Mouse (Mus musculus): ENCODE data around the gene Caprin2. TPM values are rescaled to one million over a fixed set of nuclear protein-coding genes. Genes with fewer than 3 reads are reported as not detected.
"Not testable (repeated sequence)": the region's sequence is repeated elsewhere in the genome, so short reads cannot be mapped to it uniquely, and the experiment has no call there.

Caprin2 gene
- polyA plus RNA-seq, 1 experiment = 1.8 TPM

DNA sequence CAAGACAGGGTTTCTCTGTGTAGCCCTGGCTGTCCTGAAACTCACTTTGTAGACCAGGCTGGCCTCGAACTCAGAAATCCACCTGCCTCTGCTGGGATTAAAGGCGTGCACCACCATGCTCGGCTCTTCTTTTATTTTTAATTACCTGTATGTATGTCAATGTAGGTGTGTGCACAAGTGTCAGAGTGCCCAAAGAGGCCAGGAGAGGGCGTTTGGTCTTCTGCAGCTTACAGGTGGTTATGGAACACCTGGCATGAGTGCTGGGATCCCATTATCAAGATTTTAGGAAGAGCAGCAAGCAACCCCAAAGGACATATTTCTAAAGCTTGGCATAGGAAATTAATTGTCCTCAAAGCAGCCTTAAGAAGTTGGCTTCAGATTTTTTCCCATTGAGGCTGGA, 46.4 kb upstream of the Caprin2 start:
- H3K27me3 ChIP-seq (ENCODE audit: control insufficient read depth, insufficient read depth, insufficient read length) = no peaks in the 10 kb centered on the region
- H3K4me3 ChIP-seq = no peak overlapping the region
- H3K36me3 ChIP-seq (ENCODE audit: control insufficient read depth, insufficient read depth) = no peaks in the 10 kb centered on the region
- H3ac ChIP-seq (ENCODE audit: control insufficient read depth, insufficient read length) = no peak overlapping the region
- TF ChIP-seq REST (IDR thresholded peaks at IDR 0.05; ENCODE audit: insufficient read depth, insufficient read length) = no peak
- TF ChIP-seq E2F4 (IDR thresholded peaks at IDR 0.05; ENCODE audit: insufficient read depth) = no peak
- no peak for TF ChIP-seq USF1 (IDR thresholded peaks at IDR 0.05; ENCODE audit: low read depth)
- no peak for TF ChIP-seq MYOG (IDR thresholded peaks at IDR 0.05; ENCODE audit: control insufficient read depth in 1 of 3, insufficient read depth in 1 of 3, insufficient read length in 2 of 3, low read depth in 2 of 3)
- no peak for TF ChIP-seq POLR2AphosphoS2 (IDR thresholded peaks at IDR 0.05; ENCODE audit: insufficient read length, low read depth)
- TF ChIP-seq TCF3 (IDR thresholded peaks at IDR 0.05; ENCODE audit: insufficient read length, low read depth) = no peak
- TF ChIP-seq SRF (IDR thresholded peaks at IDR 0.05; ENCODE audit: control insufficient read depth, insufficient read length, low read depth) = no peak
- TF ChIP-seq CEBPB (IDR thresholded peaks at IDR 0.05; ENCODE audit: insufficient read depth, poor library complexity, severe bottlenecking) = no peak
- no peak for TF ChIP-seq POLR2A (IDR thresholded peaks at IDR 0.05; ENCODE audit: insufficient read length, low read depth)
- TF ChIP-seq MAX (IDR thresholded peaks at IDR 0.05; ENCODE audit: low read depth) = no peak
- no peak for TF ChIP-seq MYOD1 (IDR thresholded peaks at IDR 0.05; ENCODE audit: control insufficient read depth in 1 of 3, insufficient read length in 2 of 3, low read depth in 2 of 3)
- no peak overlapping the region for H3K4me2 ChIP-seq (ENCODE audit: low read depth)
- peaks cover 79% of the 10 kb centered on the region for H3K79me2 ChIP-seq (ENCODE audit: control insufficient read depth, insufficient read depth)

DNA sequence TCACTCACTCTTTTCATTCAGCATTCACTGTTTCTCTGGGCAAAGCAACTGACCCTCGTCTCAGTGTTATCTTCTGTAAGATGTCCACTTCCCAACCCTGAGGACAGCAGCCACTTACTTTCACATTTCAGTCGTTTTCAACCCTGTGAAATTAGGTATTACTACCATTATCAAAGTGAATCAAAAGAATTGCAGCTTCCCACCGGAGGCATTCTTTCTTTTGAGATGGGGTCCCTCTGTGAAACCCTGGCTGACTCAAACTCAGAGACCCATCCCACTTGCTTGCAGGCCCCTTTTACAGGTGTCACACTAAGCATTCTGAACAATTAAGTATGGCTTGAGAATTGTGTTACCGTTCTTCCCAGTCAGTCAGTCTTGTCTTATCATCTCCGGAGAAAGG, 45.8 kb upstream of the Caprin2 start:
- no peak overlapping the region for H3ac ChIP-seq (ENCODE audit: control insufficient read depth, insufficient read length)
- H3K36me3 ChIP-seq (ENCODE audit: control insufficient read depth, insufficient read depth) = no peaks in the 10 kb centered on the region
- TF ChIP-seq MYOG (IDR thresholded peaks at IDR 0.05; ENCODE audit: control insufficient read depth in 1 of 3, insufficient read depth in 1 of 3, insufficient read length in 2 of 3, low read depth in 2 of 3) = no peak
- TF ChIP-seq REST (IDR thresholded peaks at IDR 0.05; ENCODE audit: insufficient read depth, insufficient read length) = no peak
- no peak for TF ChIP-seq CEBPB (IDR thresholded peaks at IDR 0.05; ENCODE audit: insufficient read depth, poor library complexity, severe bottlenecking)
- TF ChIP-seq SRF (IDR thresholded peaks at IDR 0.05; ENCODE audit: control insufficient read depth, insufficient read length, low read depth) = no peak
- TF ChIP-seq USF1 (IDR thresholded peaks at IDR 0.05; ENCODE audit: low read depth) = no peak
- TF ChIP-seq POLR2A (IDR thresholded peaks at IDR 0.05; ENCODE audit: insufficient read length, low read depth) = no peak
- TF ChIP-seq TCF3 (IDR thresholded peaks at IDR 0.05; ENCODE audit: insufficient read length, low read depth) = no peak
- no peak for TF ChIP-seq MAX (IDR thresholded peaks at IDR 0.05; ENCODE audit: low read depth)
- no peak for TF ChIP-seq TCF12 (IDR thresholded peaks at IDR 0.05; ENCODE audit: insufficient read depth, poor library complexity, severe bottlenecking)
- TF ChIP-seq POLR2AphosphoS2 (IDR thresholded peaks at IDR 0.05; ENCODE audit: insufficient read length, low read depth) = no peak
- no peak for TF ChIP-seq MYOD1 (IDR thresholded peaks at IDR 0.05; ENCODE audit: control insufficient read depth in 1 of 3, insufficient read length in 2 of 3, low read depth in 2 of 3)
- no peak for TF ChIP-seq E2F4 (IDR thresholded peaks at IDR 0.05; ENCODE audit: insufficient read depth)
- no peak overlapping the region for H3K4me3 ChIP-seq
- no peaks in the 10 kb centered on the region for H3K27me3 ChIP-seq (ENCODE audit: control insufficient read depth, insufficient read depth, insufficient read length)
- H3K4me2 ChIP-seq (ENCODE audit: low read depth) = no peak overlapping the region
- H3K79me2 ChIP-seq (ENCODE audit: control insufficient read depth, insufficient read depth) = peaks cover 83% of the 10 kb centered on the region

DNA sequence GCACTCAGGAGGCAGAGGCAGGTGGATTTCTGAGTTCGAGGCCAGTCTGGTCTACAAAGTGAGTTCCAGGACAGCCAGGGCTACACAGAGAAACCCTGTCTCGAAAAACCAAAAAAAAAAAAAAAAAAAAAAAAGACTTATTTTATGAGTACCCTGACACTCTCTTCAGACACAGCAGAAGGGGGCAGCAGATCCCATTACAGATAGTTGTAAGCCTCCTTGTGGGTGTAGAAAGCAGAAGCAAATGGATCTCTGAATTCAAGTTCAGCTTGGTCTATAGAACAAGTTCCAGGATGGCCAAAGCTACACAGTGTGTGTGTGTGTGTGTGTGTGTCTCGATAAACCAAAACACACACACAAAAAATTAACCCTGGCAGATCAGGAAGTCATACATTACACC, 44.3 kb upstream of the Caprin2 start:
- not testable (repeated sequence) for H3K36me3 ChIP-seq (ENCODE audit: control insufficient read depth, insufficient read depth); H3K27me3 ChIP-seq (ENCODE audit: control insufficient read depth, insufficient read depth, insufficient read length); H3ac ChIP-seq (ENCODE audit: control insufficient read depth, insufficient read length); H3K4me3 ChIP-seq; H3K4me2 ChIP-seq (ENCODE audit: low read depth)
- H3K79me2 ChIP-seq (ENCODE audit: control insufficient read depth, insufficient read depth) = peaks cover 91% of the 10 kb centered on the region

DNA sequence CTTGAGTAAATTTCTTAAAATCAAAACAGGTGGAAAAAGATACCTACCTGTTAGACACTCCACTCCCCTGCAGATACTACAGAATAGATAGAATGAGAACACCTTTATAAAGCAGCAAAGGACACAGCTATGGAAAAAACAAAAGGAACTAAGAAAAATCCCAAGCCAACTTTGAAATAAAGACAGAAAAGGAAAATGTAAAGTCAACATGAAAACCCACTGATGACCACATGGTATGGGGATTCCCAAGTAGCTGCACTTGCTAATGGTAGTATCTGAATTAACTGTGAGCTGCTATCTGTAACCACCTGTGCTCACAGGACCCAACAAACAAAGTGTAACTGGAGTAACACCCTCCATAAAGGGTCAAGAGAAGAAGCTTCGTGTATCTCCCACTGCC, 41.7 kb upstream of the Caprin2 start:
- no peak overlapping the region for H3K4me3 ChIP-seq
- H3K4me2 ChIP-seq (ENCODE audit: low read depth) = no peak overlapping the region
- H3K36me3 ChIP-seq (ENCODE audit: control insufficient read depth, insufficient read depth) = no peaks in the 10 kb centered on the region
- H3ac ChIP-seq (ENCODE audit: control insufficient read depth, insufficient read length) = no peak overlapping the region
- TF ChIP-seq MYOG (IDR thresholded peaks at IDR 0.05; ENCODE audit: control insufficient read depth in 1 of 3, insufficient read depth in 1 of 3, insufficient read length in 2 of 3, low read depth in 2 of 3) = no peak
- TF ChIP-seq POLR2AphosphoS2 (IDR thresholded peaks at IDR 0.05; ENCODE audit: insufficient read length, low read depth) = no peak
- peaks cover 87% of the 10 kb centered on the region for H3K79me2 ChIP-seq (ENCODE audit: control insufficient read depth, insufficient read depth)
- H3K27me3 ChIP-seq (ENCODE audit: control insufficient read depth, insufficient read depth, insufficient read length) = no peaks in the 10 kb centered on the region

DNA sequence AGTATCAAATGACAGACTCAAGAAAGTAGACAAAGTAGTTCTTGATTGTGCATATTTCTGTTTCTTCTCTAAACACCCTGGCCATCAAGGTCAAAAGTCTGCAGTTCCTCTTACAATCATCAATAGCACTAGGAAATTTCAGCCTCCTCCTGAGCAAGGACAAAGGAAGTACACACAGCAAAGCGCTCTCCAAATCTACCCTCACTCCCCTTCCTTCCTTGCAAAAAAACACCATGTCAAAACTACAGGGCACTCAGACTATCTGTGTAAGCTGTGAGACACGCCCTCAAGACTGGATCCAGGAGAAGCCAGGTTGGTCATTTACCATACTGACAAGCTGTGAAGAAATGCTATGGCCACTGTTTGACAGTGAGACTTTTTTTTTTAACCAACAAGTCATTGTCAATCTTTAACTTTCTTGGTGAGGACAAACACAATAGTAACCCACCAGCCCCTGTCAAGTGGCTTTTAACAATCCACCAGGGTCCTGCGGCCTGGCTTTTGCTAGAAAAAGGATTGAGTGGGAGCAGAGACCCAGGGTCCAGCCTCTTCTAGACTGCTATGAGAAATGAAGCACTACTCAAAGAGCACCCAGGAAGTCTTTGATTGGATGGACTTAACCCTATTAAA, 39.0 kb upstream of the Caprin2 start:
- TF ChIP-seq USF1 (IDR thresholded peaks at IDR 0.05; ENCODE audit: low read depth) (no peak), E2F4 (IDR thresholded peaks at IDR 0.05; ENCODE audit: insufficient read depth) (no peak), MAX (IDR thresholded peaks at IDR 0.05; ENCODE audit: low read depth) (no peak), MYOG (IDR thresholded peaks at IDR 0.05; ENCODE audit: control insufficient read depth in 1 of 3, insufficient read depth in 1 of 3, insufficient read length in 2 of 3, low read depth in 2 of 3) (no peak), REST (IDR thresholded peaks at IDR 0.05; ENCODE audit: insufficient read depth, insufficient read length) (no peak), POLR2AphosphoS2 (IDR thresholded peaks at IDR 0.05; ENCODE audit: insufficient read length, low read depth) (no peak), SRF (IDR thresholded peaks at IDR 0.05; ENCODE audit: control insufficient read depth, insufficient read length, low read depth) (no peak), MYOD1 (IDR thresholded peaks at IDR 0.05; ENCODE audit: control insufficient read depth in 1 of 3, insufficient read length in 2 of 3, low read depth in 2 of 3) (no peak), CEBPB (IDR thresholded peaks at IDR 0.05; ENCODE audit: insufficient read depth, poor library complexity, severe bottlenecking) (no peak), TCF3 (IDR thresholded peaks at IDR 0.05; ENCODE audit: insufficient read length, low read depth) (no peak), POLR2A (IDR thresholded peaks at IDR 0.05; ENCODE audit: insufficient read length, low read depth) (no peak), TCF12 (IDR thresholded peaks at IDR 0.05; ENCODE audit: insufficient read depth, poor library complexity, severe bottlenecking) (no peak)
- no peak overlapping the region for H3K4me2 ChIP-seq (ENCODE audit: low read depth)
- H3K4me3 ChIP-seq = no peak overlapping the region
- peaks cover 14% of the 10 kb centered on the region for H3K36me3 ChIP-seq (ENCODE audit: control insufficient read depth, insufficient read depth)
- H3ac ChIP-seq (ENCODE audit: control insufficient read depth, insufficient read length) = no peak overlapping the region
- peaks cover 62% of the 10 kb centered on the region for H3K79me2 ChIP-seq (ENCODE audit: control insufficient read depth, insufficient read depth)
- H3K27me3 ChIP-seq (ENCODE audit: control insufficient read depth, insufficient read depth, insufficient read length) = no peaks in the 10 kb centered on the region
